Mouse (Mus musculus): Measurements from ENCODE around the gene Prkcd.

Gene Prkcd

DNA sequence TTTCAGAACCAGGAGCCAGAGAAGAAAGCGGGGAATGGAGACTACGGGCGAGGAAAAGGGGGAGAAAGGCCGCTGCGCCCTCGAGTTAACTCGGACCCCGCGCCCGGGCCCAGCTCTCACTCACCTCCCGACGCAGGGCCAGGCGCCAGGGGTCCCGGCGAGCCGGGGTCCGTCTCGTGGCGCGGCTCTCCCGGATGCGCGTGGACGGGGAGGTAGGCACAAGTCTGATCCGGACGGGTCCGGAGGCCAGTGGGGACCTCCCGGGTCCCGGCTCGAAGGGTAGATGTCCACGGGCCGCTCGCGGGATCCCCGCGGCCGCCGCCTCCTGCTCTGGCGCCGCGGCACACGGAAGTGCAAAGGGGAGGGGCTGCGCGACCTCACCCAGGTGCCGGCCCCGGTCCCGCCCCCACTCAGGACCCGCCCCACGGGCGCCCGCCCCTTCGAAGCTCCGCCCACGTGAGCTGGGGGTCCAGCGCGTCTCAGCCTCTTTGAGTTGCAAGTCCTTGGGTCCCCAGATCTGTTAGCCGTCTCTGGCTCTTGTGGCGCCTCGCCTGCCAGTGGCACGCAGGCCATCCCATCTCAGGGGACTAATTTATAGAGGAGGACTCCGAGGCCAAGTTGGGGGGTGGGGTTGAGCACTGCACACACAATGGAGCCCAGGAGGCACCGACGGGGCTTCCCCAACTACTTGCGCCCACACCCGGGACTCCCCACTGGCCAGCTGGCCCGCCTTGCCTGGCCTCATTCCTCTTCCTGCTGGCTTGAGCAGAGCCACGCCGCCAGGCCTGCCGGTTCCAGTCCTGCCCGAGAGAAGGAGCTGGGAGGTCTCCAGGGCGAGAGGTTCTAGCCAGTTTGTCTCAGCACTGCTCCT lies at the start of gene Prkcd:
TSS of gene Prkcd (minus strand) at position 355 of the 871 bp plus-strand sequence.
- peak; percentile 59 for DNase-seq (ENCODE audit: low read depth, low spot score)

DNA sequence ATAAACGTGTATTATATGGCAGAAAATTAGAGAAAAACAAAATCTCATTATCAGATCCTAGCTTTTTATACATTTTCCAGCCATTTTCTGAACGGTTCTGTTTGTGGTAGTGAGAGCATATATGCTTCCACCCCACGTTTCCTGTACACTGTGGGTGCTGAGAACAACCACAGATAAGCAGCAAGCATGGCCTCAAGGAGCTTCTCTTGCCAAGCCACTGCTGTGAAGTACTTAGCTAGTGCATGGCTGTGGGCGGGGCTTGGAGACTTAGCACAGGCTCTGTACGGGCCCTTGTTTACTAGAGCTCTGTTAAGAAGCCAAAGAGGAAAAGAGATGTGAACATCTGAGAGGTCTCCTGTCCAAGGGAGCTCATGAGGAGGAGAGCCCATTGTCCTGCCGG lies 48.9 kb upstream of the Prkcd start:
- no peak for DNase-seq (ENCODE audit: low read depth, low spot score)

DNA sequence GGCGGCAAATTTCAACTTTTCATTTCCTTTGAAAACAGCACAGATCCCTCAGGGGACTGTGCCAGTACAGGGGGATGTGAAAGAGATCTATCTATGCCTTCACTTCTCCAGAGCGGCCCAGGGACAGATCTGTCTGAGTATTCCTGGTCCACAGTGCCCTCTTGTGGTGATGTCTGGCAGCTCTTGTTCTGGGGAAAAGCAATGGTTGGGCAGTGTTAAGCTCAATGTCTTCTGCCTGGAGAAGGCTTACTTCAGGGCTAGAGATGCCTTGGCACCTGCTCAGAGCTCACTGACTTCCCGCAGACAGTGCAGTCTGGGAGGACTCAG lies 45.9 kb upstream of the Prkcd start:
- DNase-seq (ENCODE audit: low read depth, low spot score) = peak; percentile 57

DNA sequence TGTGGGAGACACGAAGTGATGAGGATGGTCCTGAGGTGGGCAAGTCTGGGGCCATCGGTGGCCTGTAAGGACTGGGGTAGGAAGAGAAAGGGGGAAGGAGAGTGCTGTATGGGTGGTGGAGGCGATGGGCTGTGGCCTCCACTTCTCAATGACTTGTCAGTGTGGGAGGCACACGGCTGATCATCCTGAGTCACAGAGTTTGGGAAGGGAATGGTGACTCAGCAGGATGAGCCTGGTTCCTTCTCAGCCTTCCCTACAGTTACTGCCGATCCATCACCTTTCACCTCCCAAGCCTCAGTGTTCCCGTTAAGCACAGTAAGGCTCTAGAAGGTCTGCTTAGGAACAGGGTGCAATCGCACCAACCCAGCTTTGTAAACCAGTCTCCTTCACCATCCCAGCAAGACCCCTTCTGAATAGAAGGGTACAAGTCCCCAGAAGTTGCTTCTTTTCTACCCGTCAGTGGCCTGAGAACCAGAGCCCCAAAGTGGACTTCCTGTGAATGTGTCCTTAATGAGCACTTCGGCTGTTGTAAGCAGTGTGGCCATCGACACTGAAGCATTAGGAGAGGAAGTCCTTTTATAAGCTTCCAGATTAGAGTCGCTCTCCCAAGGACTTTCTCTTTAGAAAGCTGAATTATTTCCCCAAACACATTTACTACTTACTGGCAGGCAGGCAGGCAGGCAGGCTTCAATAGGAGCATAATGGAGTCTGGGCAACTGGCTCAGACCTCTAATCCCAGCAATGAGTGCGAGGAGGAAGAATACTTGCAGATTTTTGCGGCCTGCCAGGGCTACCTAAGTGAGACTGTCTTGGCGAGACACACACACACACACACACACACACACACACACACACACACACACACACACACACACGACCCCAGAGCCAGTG lies 45.3 kb upstream of the Prkcd start:
- no peak for DNase-seq (ENCODE audit: low read depth, low spot score)

DNA sequence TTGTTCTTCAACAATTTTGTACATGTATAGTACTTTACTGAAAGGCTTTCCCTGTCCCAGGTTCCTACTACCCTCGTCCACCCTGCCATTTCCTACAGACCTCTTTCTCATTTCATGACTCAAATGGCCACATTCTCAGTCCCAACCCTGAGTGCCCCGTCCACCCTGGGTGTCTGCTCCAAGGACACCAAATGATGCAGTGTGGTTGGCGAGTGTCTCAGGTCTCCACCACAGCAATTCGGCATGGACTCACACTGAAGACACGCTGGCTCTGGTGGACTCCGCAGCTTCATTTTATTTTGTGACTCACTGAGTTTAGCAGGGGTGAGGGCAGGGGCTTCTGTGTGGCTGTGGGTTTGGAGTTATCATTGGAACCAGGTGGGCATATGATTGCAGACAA lies 44.2 kb upstream of the Prkcd start:
- no peak for DNase-seq (ENCODE audit: low read depth, low spot score)

DNA sequence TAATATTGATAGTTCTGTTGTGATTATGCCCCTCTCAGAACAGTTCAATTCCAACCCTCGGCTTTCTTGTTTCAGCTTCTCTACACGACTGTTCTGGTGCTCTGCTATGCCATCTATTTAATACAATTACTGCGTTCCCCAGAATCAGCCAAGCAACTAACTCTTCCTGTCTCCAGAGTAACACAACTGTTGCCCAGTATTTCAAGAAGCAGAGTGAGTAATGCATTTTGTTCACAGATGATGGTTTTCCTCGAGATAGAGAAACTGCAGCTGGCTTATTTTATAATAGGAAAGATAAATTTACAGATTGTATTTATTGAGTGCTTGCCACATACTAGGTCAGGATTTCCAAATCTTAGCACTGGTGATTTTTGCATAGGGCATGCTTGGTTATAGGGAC lies 40.6 kb upstream of the Prkcd start:
- DNase-seq (ENCODE audit: low read depth, low spot score) = no peak

DNA sequence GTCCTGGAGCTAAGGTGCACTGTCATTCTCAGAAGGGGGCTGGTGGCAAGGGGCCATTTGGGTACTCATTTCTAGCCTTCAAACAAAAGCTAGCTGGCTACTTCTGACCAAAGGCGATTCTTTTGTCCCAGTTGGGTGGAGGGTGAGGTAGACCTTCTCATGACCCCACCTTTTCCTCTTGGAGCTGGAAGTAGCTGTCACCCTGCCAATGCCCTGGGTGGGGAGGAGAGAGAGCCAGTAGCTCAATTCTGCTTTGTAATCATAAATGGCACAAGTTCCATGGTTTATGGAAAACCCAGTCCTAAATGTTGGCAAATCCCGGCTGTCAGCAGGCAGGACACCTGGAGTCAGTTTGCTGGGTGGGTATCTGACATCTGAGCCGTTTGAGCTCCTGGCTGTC lies 40.1 kb upstream of the Prkcd start:
- no peak for DNase-seq (ENCODE audit: low read depth, low spot score)

DNA sequence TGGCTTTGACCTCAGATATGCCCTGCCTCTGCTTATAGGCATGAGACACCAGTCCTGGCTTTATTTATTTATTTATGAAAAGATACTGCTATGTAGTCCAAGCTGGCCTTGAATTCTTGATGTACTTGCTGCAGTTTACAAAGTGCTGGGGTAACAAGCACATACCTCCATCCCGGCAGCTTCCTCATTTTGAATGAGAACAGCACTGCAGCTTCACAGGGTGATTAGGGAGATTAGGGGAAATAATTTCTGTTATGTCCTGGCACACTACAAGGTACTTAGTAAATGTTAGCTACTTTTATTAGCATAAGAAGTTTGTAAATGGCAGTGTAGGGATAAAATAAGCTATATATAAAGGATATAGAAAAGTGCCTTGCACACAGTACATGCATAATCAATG lies 29.5 kb upstream of the Prkcd start:
- no peak for DNase-seq (ENCODE audit: low read depth, low spot score)

DNA sequence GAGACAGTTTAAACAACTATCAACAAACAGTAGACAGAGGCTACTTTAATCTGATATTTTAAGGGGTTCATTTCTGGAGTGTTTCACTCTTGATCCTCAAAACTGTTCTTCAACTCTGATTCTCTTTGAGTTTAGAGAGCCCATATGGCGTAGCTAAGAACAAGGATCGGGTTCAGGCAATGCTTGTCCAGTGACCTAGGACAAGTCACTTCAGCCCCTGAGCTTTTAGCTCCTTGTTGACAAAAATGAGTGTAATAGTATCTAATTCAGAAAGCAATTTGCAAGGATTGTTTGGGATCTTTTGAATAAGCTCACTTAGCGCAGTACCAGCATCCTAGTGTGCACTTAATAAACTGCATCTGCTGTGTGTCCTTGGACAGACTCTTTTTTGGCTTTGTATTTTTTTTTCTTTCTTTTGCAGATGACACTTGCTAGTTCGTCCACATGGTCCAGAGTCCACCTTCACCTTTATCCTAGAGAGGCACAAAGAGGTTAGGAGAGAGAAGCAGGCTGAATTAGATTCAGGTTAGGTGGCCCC lies 28.8 kb upstream of the Prkcd start:
- no peak for DNase-seq (ENCODE audit: low read depth, low spot score)

DNA sequence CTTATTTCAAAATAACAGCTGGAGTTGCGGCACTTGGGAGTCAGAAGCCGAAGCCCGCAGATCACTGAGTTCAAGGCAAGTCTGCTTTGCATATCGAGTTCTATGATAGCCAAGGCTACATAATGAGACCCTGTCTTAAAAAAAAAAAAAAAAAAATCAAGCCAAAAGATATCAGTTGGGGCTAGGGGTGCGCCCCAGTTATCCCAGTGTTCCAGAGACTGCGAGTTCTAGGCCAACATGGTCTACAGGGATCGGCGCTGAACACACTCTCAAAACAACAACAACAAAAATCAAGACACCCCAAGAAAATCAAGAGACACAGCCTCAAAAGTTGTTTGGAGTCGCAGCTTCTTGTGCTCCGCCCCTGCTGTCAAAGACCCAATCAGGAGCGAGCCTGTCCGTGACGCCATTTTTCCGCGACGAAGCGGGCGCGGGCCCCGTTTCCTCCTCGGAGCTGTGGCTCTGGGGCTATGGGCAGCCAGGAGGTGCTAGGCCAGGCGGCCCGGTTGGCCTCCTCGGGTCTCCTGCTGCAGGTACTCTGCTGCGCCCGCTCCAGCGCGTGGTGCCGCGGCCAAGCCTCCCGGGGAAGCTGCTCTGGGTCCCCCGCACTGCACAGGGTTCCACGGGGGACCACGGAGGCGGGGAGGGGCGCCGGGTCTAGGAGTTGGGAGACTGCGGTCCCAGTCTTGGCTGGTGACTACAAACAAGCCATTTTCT lies 28.1 kb upstream of the Prkcd start, which contains the start of gene Rft1:
TSS of gene Rft1 (plus strand) at position 418 of the 717 bp plus-strand sequence.
- peak; percentile 92 for DNase-seq (ENCODE audit: low read depth, low spot score)

DNA sequence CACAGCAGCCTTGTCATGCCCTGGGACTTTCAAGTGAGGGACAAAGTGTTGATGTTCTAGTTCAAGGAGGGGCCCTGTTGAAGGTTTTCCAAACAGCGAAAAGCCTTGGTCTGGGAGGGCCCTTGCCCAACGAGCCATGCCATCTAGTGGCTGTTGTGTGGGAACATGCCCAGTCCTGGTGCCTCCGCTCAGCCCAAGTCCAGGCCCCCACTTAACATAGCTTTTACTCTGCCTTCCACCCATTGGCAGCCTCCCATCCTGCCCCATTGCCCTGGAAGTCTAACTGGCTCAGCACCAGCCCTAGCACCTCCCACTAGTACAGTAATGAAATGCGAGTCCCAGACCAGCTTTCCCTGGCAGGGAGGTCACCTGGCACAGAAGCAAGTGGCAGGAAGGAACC lies 25.0 kb upstream of the Prkcd start:
- DNase-seq (ENCODE audit: low read depth, low spot score) = no peak

DNA sequence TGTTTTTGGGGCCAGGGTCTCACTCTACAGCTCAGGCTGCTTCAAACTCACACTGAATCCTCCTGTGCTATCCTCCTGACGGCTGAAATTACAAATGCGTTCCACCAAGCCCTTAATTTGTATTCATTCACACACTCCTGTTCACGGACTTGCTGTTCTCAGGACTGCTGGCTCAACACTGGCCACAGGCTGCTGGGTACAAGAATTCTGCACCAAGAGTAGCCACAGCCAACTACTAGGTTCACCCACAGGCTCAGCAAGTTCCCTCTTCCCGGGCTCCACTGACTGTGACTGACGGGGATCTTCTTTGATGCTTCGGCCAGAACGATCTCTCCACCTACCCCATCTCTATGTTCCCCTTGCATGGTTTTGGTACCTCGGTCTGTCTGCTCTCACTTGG lies 23.7 kb upstream of the Prkcd start:
- DNase-seq (ENCODE audit: low read depth, low spot score) = no peak

DNA sequence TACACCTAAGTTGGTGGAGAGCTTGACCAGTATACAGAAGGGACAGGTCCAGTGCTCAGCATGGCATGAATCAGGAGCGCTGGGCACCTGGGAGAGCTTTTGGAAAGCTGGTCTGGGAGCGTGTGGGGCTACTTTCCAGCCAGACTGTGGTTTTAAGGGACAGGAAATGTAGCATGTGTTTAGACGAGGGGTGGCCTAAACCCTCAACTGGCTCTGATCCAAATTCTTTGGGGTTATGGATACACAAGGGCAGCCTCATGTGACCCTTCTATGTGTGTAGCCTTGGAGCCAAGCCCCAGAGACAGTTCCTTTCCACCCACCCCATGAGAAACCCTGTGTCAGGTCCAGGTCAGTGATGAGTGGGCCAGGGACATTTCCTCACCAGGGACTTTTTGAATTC lies 22.5 kb upstream of the Prkcd start:
- no peak for DNase-seq (ENCODE audit: low read depth, low spot score)

DNA sequence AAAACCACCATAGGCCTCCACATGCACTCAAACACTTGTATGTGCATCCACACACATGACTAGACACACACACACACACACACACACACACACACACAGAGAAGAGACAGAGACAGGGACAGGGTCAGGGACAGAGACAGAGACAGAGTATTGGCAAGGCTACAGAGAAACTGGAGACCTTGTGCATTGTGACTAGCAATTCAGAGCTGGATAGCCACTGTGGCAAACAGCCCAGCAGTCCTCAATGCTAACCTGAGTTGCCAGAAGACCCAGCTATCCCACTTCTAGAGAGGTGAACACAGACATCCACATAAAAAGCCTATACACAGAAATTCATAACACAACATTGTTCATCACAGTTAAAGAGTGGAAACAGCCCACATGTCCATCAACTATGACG lies 20.5 kb upstream of the Prkcd start:
- DNase-seq (ENCODE audit: low read depth, low spot score) = no peak

DNA sequence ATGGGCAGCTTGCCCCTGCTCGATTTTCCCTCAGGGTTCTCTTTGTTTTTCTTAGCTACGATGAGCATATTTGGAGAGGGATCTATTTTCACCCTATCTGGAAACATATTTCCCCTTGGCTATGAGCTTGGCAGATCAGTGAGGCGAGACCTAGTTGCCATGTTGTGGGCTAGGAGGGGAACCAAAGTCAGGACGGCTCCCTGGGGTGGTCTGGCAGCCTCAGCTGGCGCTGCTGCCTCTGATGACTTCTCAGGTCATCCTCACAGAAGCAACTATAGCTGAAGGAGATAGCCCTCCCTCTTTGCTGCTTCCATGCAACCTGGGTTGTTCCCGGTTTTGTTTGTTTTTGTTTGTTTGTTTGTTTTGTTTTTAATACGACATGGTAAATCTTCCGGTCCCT lies 19.1 kb upstream of the Prkcd start:
- DNase-seq (ENCODE audit: low read depth, low spot score) = no peak

DNA sequence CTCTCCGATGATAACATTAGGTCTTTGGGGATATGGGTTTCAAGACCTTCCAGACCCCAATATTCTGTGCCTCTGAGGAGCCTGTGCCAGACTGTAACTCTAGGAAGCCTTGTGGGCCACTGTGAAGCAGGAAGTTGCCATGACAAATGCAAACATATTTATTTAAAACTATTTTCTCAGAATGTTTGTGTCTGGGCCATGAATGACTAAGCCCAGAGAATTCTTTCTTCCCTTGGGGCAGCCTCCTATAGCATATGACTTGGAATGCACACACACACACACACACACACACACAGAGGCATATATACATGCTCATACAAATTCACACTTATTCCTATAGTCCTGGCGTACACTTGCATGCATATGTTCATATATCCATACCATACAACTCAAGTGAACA lies 18.0 kb upstream of the Prkcd start:
- no peak for DNase-seq (ENCODE audit: low read depth, low spot score)

DNA sequence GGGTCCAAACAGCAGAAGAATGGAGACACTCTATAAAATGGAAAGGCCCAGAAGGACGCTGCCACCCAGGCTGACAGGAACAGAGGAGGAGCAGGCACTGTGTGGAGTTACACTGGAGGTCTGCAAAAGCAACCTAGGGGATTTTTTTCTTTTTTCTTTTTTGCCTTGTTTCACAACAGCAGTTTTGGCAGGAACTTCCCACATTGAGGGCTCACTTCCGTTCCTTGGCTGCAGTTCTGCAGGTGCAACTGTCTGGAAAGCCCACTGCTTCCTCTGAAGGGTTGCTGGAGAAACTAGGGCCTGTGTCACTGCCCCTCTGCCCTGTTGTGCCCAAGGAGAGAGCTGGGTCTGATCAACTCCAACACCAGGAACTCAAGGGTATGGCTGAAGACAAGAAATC lies 15.7 kb upstream of the Prkcd start:
- DNase-seq (ENCODE audit: low read depth, low spot score) = no peak

DNA sequence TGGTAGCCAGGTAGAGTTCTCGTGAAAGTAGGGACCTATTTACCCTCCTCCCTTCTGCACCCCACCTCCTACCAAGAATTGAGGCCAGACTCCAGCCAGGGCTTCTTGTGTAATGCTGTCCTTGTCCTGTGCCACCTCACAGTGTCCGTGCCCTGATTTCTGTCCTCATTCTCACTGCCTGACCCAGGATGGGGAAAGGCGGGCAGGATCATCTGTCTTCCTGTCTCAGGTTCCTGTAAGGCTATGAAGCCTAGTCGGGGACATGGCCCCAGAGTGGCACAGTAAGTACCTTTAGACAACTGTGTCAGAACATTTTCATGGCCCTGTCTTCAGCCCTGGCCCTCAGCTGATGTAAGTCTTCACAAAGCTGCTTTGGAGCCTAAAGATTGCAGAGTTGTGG lies 12.7 kb upstream of the Prkcd start:
- no peak for DNase-seq (ENCODE audit: low read depth, low spot score)

DNA sequence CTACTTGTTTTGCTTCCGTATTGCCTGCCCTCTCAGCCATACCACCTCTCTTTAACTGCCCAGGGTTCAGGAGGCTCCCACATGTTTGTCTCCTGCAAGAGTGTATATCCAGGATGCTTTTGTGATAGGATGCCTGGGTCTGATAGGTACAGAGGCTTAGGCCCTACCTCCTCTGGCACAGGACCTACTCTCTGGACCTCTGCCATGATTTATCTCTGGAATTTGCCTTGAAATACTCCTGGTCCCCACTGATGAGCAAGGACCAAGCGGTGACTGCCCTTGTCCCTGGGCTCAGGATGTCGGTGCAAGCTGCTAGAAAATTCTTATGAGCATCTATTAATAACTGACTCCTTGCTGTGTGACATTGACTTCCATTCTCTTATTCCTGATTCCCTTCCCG lies 12.0 kb upstream of the Prkcd start:
- no peak for DNase-seq (ENCODE audit: low read depth, low spot score)

DNA sequence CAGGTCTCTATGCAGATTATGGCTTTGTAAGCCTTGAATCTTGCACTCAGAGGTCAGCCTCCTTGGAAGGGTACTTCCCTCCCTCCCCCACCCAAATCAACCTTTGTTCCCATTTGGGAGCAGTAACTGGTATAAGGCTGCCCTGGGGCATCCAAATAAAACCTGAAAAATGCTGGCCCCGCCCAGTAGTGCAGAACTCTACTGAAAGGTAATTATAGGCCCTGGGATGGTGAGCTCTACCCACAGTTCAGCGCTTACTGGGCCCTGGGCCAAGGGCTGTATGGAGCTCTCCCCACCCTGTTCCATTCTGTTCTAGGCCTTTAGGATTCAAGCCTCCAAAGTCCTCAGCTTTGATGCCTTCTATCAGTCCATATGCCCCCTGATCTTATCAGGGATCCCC lies 11.1 kb upstream of the Prkcd start:
- no peak for DNase-seq (ENCODE audit: low read depth, low spot score)

DNA sequence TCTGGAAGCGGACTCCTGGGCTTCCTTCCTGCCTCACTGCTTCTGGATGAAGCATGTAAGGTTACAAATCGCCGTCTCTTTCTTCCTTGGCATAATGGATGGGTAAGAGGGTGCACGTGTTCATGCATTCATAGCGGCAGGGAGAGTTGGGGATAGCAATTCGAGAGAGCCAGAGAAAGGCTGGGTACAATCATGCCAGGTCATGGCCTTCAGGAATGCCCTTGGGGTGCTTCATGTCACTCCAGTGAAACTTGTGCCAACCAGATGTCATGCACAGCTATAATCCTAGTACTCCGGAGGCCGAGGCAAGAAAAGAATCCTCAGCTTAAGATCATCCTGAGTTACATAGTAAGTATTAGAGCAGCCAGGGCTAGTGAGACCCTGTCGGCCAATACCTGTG lies 10.5 kb upstream of the Prkcd start:
- DNase-seq (ENCODE audit: low read depth, low spot score) = no peak

Data from WW6 (cell line).